Mouse (Mus musculus): Measurements from ENCODE around the gene Shcbp1l. TPM values are rescaled to one million over a fixed set of nuclear protein-coding genes. Genes with fewer than 3 reads are reported as not detected.
"Not testable (repeated sequence)": the region's sequence is repeated elsewhere in the genome, so short reads cannot be mapped to it uniquely, and the experiment has no call there.

The Shcbp1l gene
- 0.27 and 0.28 TPM in 2 replicates for polyA plus RNA-seq (2016; fragmentation: Nextera tagmentation; extraction: Ambion mirVana)

- Histone ChIP-seq H3K27me3 (replicated peaks) (peaks cover 10% of the 10 kb centered on the region), H3K27ac (no peak within 1 kb of the TSS), H3K4me1 (peaks cover 10% of the 10 kb centered on the region; the same call in 1 of the 2 replicates), H3K36me3 (no peaks in the 10 kb centered on the region), H3K4me2 (replicated peaks) (peak within 1 kb of the TSS; percentile 97), H3K9me3 (no peaks in the 10 kb centered on the region), H3K4me3 (peak within 1 kb of the TSS; percentile 51), H3K9ac (peak within 1 kb of the TSS; percentile 63)
- 2% methylated on average over 60 of the region's 60 CpGs for WGBS
- ATAC-seq (ENCODE audit: low FRiP score, low read depth): peak; percentile 86
These were observed at the start of gene Shcbp1l for GRCm38 (mm10) chr1:153424770-153425584. Gene Shcbp1l (plus strand): TSS chr1:153425162.

DNA sequence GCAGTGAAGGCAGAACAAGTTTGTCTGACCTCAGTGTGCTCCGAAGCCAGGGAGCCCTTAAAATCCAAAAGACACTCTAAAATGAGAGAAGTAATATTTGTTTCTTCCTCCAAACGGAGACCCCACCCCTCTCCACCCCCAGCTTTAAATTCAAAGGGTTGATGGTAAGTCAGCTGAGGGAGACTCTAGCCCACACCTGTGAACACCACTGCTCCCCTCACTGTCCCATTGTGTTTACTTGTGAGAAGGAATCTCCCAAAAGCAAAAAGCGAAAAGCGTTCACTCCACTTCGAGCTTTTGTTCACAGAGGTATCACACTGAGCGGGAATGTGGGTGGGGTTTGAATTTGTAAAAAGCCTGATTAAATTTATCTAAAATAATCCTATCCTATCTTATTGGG lies 48.5 kb upstream of the Shcbp1l start:
- WGBS: 24% methylated on average over 6 of the region's 6 CpGs
- Histone ChIP-seq H3K4me3 (no peak overlapping the region), H3K9ac (no peak overlapping the region), H3K27me3 (replicated peaks) (no peaks in the 10 kb centered on the region), H3K27ac (no peak overlapping the region), H3K4me1 (no peaks in the 10 kb centered on the region), H3K4me2 (replicated peaks) (no peak overlapping the region), H3K9me3 (no peaks in the 10 kb centered on the region), H3K36me3 (no peaks in the 10 kb centered on the region)
- ATAC-seq (ENCODE audit: low FRiP score, low read depth): no peak

GRCm38 (mm10) chr1:153378587-153378986 lies 46.4 kb upstream of the Shcbp1l start:
- H3K9ac ChIP-seq: no peak overlapping the region
- H3K27ac ChIP-seq: no peak overlapping the region
- WGBS: 71% methylated on average over 6 of the region's 6 CpGs
- no peaks in the 10 kb centered on the region for H3K4me1 ChIP-seq
- H3K4me3 ChIP-seq: no peak overlapping the region
- H3K27me3 ChIP-seq (replicated peaks): no peaks in the 10 kb centered on the region
- H3K4me2 ChIP-seq (replicated peaks): no peak overlapping the region
- H3K36me3 ChIP-seq: no peaks in the 10 kb centered on the region
- ATAC-seq (ENCODE audit: low FRiP score, low read depth): no peak
- H3K9me3 ChIP-seq: no peaks in the 10 kb centered on the region

GRCm38 (mm10) chr1:153379832-153380231 lies 45.1 kb upstream of the Shcbp1l start:
- ATAC-seq (ENCODE audit: low FRiP score, low read depth): no peak
- Histone ChIP-seq H3K4me1 (no peaks in the 10 kb centered on the region), H3K4me3 (no peak overlapping the region), H3K9me3 (no peaks in the 10 kb centered on the region), H3K36me3 (no peaks in the 10 kb centered on the region), H3K9ac (no peak overlapping the region), H3K27ac (no peak overlapping the region), H3K27me3 (replicated peaks) (no peaks in the 10 kb centered on the region), H3K4me2 (replicated peaks) (no peak overlapping the region)
- 88% methylated on average over 5 of the region's 5 CpGs for WGBS

GRCm38 (mm10) chr1:153380746-153381282 lies 44.1 kb upstream of the Shcbp1l start:
- Histone ChIP-seq H3K36me3 (no peaks in the 10 kb centered on the region), H3K9me3 (no peaks in the 10 kb centered on the region), H3K4me3 (no peak overlapping the region), H3K4me1 (no peaks in the 10 kb centered on the region), H3K4me2 (replicated peaks) (no peak overlapping the region), H3K27me3 (replicated peaks) (no peaks in the 10 kb centered on the region), H3K27ac (no peak overlapping the region), H3K9ac (no peak overlapping the region)
- no peak for ATAC-seq (ENCODE audit: low FRiP score, low read depth)
- 95% methylated on average over 9 of the region's 9 CpGs for WGBS

GRCm38 (mm10) chr1:153385081-153385480 lies 39.9 kb upstream of the Shcbp1l start:
- no peak overlapping the region for H3K27ac ChIP-seq
- H3K36me3 ChIP-seq: no peaks in the 10 kb centered on the region
- H3K9ac ChIP-seq: no peak overlapping the region
- no peak overlapping the region for H3K4me2 ChIP-seq (replicated peaks)
- H3K4me3 ChIP-seq: no peak overlapping the region
- no peak for ATAC-seq (ENCODE audit: low FRiP score, low read depth)
- H3K27me3 ChIP-seq (replicated peaks): no peaks in the 10 kb centered on the region
- H3K4me1 ChIP-seq: no peaks in the 10 kb centered on the region
- 78% methylated on average over 6 of the region's 6 CpGs for WGBS
- no peaks in the 10 kb centered on the region for H3K9me3 ChIP-seq

DNA sequence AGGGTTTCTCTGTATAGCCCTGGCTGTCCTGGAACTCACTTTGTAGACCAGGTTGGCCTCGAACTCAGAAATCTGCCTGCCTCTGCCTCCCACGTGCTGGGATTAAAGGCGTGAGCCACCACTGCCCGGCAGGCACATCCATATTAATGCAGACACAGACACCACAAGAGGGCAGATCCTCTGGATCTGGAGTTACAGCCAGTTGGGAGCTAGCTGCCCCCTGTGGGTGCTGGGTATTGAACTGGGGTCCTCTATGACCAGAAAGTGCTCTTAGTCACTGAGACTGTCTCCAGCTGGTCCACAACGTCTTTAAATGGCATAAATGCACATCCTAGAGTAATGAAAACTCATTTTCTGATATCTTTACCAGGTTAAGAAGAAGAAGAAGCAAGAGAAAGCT lies 39.3 kb upstream of the Shcbp1l start:
- not testable (repeated sequence) for H3K36me3 ChIP-seq; H3K4me2 ChIP-seq (replicated peaks); H3K27me3 ChIP-seq (replicated peaks); H3K9me3 ChIP-seq; H3K4me3 ChIP-seq; H3K27ac ChIP-seq; H3K9ac ChIP-seq; H3K4me1 ChIP-seq; ATAC-seq (ENCODE audit: low FRiP score, low read depth)
- 79% methylated on average over 5 of the region's 5 CpGs for WGBS

DNA sequence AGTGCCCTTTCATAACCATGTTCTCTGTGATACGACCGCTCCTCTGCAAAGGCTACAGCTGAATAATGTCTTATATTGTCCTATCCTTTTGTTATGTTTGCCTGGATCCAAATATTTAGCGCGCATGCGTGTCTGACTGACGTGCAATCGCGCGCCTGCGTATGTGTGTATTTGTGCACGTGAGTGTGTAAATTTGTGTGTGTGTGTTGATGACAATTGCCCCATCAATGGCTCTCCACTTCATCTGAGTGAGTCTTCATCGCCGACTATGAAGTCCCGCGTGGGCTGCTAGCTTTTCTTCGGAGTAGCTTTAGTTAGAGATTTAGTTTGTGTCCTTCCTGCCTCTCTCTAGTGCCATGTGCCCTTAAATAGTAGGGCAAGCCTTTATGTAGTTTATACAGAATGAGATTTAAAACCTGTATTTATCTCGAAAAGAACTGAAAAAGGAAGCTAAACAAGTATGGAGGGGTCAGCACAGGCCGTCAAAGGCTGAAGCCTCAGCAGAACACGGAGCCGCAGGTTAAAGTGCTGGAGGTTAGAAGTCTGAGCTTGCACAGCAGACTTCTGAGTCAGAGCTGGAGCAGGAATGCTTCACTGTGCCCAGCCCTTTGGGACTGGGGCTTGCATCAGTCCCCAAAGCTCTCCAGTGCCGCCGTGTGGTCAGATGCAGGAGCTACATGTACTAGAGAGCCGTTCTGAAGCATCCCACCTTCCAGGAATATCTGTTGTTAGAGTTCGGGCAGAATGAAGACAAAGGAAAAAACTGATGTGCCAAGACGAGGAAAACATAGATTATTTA lies 38.5 kb upstream of the Shcbp1l start:
- no peak overlapping the region for H3K9ac ChIP-seq
- no peak overlapping the region for H3K4me2 ChIP-seq (replicated peaks)
- H3K9me3 ChIP-seq: no peaks in the 10 kb centered on the region
- no peak overlapping the region for H3K27ac ChIP-seq
- H3K27me3 ChIP-seq (replicated peaks): no peaks in the 10 kb centered on the region
- H3K36me3 ChIP-seq: no peaks in the 10 kb centered on the region
- H3K4me1 ChIP-seq: no peaks in the 10 kb centered on the region
- peak; percentile 75; the same call in 1 of the 2 replicates for ATAC-seq (ENCODE audit: low FRiP score, low read depth)
- H3K4me3 ChIP-seq: no peak overlapping the region
- WGBS: 55% methylated on average over 25 of the region's 25 CpGs

- not testable (repeated sequence) for H3K36me3 ChIP-seq, H3K4me1 ChIP-seq, H3K27ac ChIP-seq
These were observed 29.3 kb upstream of the Shcbp1l start for GRCm38 (mm10) chr1:153395706-153396105.

DNA sequence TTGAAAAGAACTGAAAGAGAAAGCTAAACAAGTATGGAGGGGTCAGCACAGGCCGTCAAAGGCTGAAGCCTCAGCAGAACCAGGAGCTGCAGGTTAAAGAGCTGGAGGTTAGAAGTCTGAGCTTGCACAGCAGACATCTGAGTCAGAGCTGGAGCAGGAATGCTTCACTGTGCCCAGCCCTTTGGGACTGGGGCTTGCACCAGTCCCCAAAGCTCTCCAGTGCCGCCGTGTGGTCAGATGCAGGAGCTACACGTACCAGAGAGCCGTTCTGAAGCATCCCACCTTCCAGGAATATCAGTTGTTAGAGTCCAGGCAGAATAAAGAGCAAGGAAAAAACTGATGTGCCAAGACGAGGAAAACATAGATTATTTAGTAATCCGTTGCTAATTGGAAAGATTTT lies 23.2 kb upstream of the Shcbp1l start:
- ATAC-seq (ENCODE audit: low FRiP score, low read depth): 0 out of 2 replicates have a peak, but pooled peaks have one; percentile 58
- H3K27ac ChIP-seq: no peak overlapping the region
- H3K9ac ChIP-seq: no peak overlapping the region
- H3K4me3 ChIP-seq: no peak overlapping the region
- no peaks in the 10 kb centered on the region for H3K36me3 ChIP-seq
- 2% methylated on average over 7 of the region's 7 CpGs for WGBS
- no peaks in the 10 kb centered on the region for H3K27me3 ChIP-seq (replicated peaks)
- H3K4me1 ChIP-seq: no peaks in the 10 kb centered on the region
- no peak overlapping the region for H3K4me2 ChIP-seq (replicated peaks)
- no peaks in the 10 kb centered on the region for H3K9me3 ChIP-seq

More at GRCm38 (mm10) chr1:153395706-153396105, 29.3 kb upstream of the Shcbp1l start:
- H3K27me3 ChIP-seq (replicated peaks); H3K9me3 ChIP-seq; ATAC-seq (ENCODE audit: low FRiP score, low read depth); H3K4me2 ChIP-seq (replicated peaks); H3K4me3 ChIP-seq; H3K9ac ChIP-seq: not testable (repeated sequence)
- whole genome bisulfite sequencing: 90% methylated on average over 4 of the region's 4 CpGs

GRCm38 (mm10) chr1:153407641-153408040 lies 17.3 kb upstream of the Shcbp1l start:
- H3K27ac ChIP-seq; H3K27me3 ChIP-seq (replicated peaks); H3K36me3 ChIP-seq; H3K4me1 ChIP-seq; H3K9me3 ChIP-seq; ATAC-seq (ENCODE audit: low FRiP score, low read depth); H3K4me2 ChIP-seq (replicated peaks); H3K9ac ChIP-seq; H3K4me3 ChIP-seq: not testable (repeated sequence)
- 87% methylated on average over 11 of the region's 11 CpGs for WGBS

- not testable (repeated sequence) for H3K4me1 ChIP-seq; H3K36me3 ChIP-seq; H3K9ac ChIP-seq; H3K4me2 ChIP-seq (replicated peaks); H3K27ac ChIP-seq; H3K9me3 ChIP-seq; H3K27me3 ChIP-seq (replicated peaks); H3K4me3 ChIP-seq; ATAC-seq (ENCODE audit: low FRiP score, low read depth)
- WGBS: 87% methylated on average over 5 of the region's 5 CpGs
These were observed 16.7 kb upstream of the Shcbp1l start for GRCm38 (mm10) chr1:153408296-153408695.

Data from neural tube, embryonic 12.5 days (tissue).